Mouse (Mus musculus) liver, embryonic 16.5 days (tissue): ENCODE measurements at regions not wholly inside any gene's neighbourhood (a gene's known extent, or its start where the extent isn't known, plus 50 kb on each side); places are given as distances from the start of the nearest gene placed in this dataset.

ENCODE experiments used
- ATAC-seq: fragments of 200-750 bp; cut with Nextera tagmentation; 2 replicates; pipeline ENCODE4 v1.8.0; 2017; ENCODE audit warnings: low read depth, mild to moderate bottlenecking, moderate number of reproducible peaks, moderate library complexity
- H3K27ac ChIP-seq: fragments of 300-500 bp; sonication (generic); 2 replicates; pipeline ENCODE4 v1.5.1; 2014; ENCODE audit warnings: mild to moderate bottlenecking, low read length
- H3K27me3 ChIP-seq: fragments of 300-500 bp; sonication (generic); 2 replicates; pipeline ENCODE4 v1.6.1; 2014; ENCODE audit warnings: low read depth, low read length, mixed read lengths; ENCODE audit not compliant: control insufficient read depth, insufficient read depth
- H3K36me3 ChIP-seq: fragments of 300-500 bp; sonication (generic); 2 replicates; pipeline ENCODE4 v1.6.1; 2014; ENCODE audit warnings: mild to moderate bottlenecking; ENCODE audit not compliant: control insufficient read depth, insufficient read depth
- H3K4me1 ChIP-seq: fragments of 300-500 bp; sonication (generic); 2 replicates; pipeline ENCODE4 v1.6.1; 2014; ENCODE audit warnings: low read depth, low read length, mixed read lengths; ENCODE audit not compliant: control insufficient read depth
- H3K4me2 ChIP-seq: fragments of 300-500 bp; sonication (generic); 2 replicates; pipeline ENCODE4 v1.6.1; 2014; ENCODE audit warnings: low read depth, low read length, mixed read lengths
- H3K4me3 ChIP-seq: fragments of 300-500 bp; sonication (generic); 2 replicates; pipeline ENCODE4 v1.5.1; 2014; ENCODE audit warnings: low read depth, mild to moderate bottlenecking, low read length
- H3K9ac ChIP-seq: fragments of 300-500 bp; sonication (generic); 2 replicates; pipeline ENCODE4 v1.6.1; 2014; ENCODE audit warnings: low read depth, low read length
- H3K9me3 ChIP-seq: fragments of 300-500 bp; sonication (generic); replicated peaks from 2 replicates; pipeline ENCODE4 v1.6.1; 2016; ENCODE audit warnings: low read length; ENCODE audit not compliant: control insufficient read depth
- WGBS: fragments of 180-500 bp; shearing (Covaris S2); extraction: QIAGEN DNeasy Blood & Tissue Kit; methylation state at CpG from one replicate; pipeline ENCODE4 v1.1.7; 2014; ENCODE audit not compliant: insufficient replicate concordance; 5-methylcytosine and 5-hydroxymethylcytosine counted together

DNA sequence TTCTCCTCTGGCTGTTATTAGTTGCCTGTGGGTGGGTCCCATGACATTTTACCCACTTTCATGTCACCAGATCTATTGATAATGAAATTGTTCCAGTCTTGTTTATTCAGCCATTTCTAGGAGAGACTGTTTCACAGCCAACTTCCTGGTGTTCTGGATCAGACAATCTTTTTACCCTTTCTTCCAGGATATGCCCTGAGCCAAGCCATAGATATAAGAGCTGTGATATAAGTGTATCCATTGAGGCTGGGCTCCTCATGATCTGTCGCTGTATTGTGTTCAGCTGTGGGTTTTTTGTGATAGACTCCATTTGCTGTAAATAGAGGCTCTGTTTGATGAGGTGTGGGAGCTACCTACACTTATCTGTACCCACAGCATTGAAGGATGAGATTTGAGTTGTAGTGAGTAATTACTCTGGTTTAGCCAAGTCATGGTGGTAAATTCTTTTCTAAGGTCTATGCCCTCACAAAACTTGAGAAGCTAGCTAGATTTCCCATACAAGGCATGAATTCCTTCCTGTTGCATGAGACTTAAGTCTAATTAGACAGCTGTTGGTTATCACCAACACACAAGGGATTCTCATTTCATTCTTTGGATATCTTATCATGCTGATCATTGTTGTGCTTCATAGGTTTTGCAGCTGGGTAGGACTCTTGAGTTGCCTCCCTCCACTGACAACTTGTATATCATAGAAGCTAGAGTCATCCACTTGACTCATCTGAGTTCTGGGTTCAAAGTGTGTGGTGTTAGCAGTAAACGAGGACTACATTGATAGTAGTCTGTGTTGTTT lies 203.9 kb upstream of the Ptger4 start:
- no peak for ATAC-seq
- H3K36me3 ChIP-seq = no peaks in the 10 kb centered on the region
- WGBS = 70% methylated on average over 2 of the region's 2 CpGs
- H3K27me3 ChIP-seq = no peaks in the 10 kb centered on the region
- no peaks in the 10 kb centered on the region for H3K4me1 ChIP-seq
- no peak overlapping the region for H3K27ac ChIP-seq
- no peak overlapping the region for H3K4me2 ChIP-seq
- no peak overlapping the region for H3K4me3 ChIP-seq
- H3K9ac ChIP-seq = no peak overlapping the region
- no peaks in the 10 kb centered on the region for H3K9me3 ChIP-seq

DNA sequence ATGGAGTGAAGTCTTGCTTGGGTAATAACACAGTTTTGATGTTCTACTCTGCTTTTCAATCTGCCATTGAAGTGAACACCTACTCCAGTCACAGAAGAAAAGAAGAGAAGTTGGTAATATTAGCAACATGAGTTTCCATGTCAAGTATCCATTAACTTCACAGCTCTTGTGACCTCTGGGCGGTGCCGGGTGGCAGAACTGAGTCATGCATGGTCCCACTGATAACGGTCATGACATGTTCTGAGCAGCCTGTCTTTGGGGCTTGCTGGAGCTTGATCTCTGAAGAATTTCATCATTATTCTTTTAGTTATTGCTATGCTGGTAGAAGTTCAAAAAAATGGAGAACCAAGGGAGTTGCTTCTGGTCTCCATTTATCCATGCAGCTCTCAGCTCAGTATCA lies 215.1 kb upstream of the Ptger4 start:
- no peak overlapping the region for H3K9ac ChIP-seq
- peak overlapping the region; percentile 27; the same call in 1 of the 2 replicates for H3K4me2 ChIP-seq
- no peaks in the 10 kb centered on the region for H3K36me3 ChIP-seq
- ATAC-seq = peak; percentile 97
- H3K27ac ChIP-seq = peak overlapping the region; percentile 31; the same call in 1 of the 2 replicates
- H3K4me3 ChIP-seq = no peak overlapping the region
- H3K27me3 ChIP-seq = no peaks in the 10 kb centered on the region
- peaks cover 3% of the 10 kb centered on the region; the same call in 1 of the 2 replicates for H3K4me1 ChIP-seq
- WGBS = 50% methylated on average over 3 of the region's 3 CpGs
- no peaks in the 10 kb centered on the region for H3K9me3 ChIP-seq

DNA sequence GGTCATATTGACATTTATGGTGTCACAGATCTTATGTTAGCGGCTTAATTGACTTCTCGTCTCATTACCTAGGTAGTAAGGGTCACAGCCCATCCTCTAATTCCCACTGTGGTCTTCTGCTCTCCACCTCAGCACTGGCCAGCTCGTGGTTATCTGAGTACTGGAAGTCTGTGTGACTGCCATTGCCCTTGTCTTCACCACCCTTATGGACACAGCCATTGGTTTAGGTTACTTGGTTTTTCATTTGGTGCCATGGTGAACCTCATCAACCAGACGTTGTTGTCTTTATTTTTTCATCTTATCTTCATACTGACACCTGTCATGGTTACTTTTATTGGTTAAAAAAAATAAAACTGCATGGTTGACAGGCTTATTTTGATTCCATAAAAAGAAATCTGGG lies 215.6 kb upstream of the Ptger4 start:
- peak overlapping the region; percentile 27; the same call in 1 of the 2 replicates for H3K4me2 ChIP-seq
- no peaks in the 10 kb centered on the region for H3K36me3 ChIP-seq
- H3K9ac ChIP-seq = no peak overlapping the region
- no peak overlapping the region for H3K4me3 ChIP-seq
- ATAC-seq = peak; percentile 78
- H3K9me3 ChIP-seq = no peaks in the 10 kb centered on the region
- H3K4me1 ChIP-seq = peaks cover 3% of the 10 kb centered on the region; the same call in 1 of the 2 replicates
- peak overlapping the region; percentile 31; the same call in 1 of the 2 replicates for H3K27ac ChIP-seq
- WGBS = 59% methylated on average over 4 of the region's 4 CpGs
- no peaks in the 10 kb centered on the region for H3K27me3 ChIP-seq

DNA sequence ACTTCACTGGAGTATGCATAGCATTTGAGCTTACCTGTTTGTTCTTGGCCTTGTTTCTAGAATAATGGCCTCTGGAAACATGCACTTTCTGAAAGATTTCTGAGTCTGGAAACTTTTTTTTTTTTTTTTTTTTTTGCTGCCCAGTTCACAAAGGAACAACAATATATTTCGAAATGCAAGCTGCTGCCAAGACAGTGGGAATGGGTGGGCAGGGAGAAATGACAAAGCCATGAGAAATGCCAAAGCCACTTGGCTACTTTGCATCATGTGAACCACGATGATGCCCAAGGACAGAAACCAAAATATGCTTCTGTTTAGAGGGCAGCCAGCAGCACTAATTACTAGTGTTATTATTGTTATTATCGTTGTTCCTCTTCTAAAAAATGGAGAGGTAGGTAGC lies 218.7 kb upstream of the Ptger4 start:
- WGBS = 56% methylated on average over 3 of the region's 3 CpGs
- ATAC-seq = no peak

DNA sequence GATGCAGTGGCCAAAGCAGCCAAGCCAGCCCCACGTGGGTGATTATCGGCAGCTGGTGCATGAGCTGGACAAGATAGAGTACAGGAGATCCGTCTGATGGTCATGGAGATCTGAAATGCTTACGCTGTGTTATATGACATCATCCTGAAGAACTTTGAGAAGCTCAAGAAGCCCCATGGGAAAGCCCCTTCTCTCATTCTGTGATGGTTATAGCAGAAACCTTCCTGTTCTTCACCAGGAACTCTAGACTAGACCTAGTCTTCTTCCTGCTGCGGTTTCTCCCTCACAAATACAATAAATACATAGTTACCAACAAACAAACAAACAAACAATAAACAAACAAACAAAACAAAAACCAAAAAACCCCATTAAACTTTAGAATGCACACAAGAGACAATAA lies 220.7 kb upstream of the Ptger4 start:
- Histone ChIP-seq H3K4me3 (no peak overlapping the region), H3K4me1 (no peaks in the 10 kb centered on the region; the same call in 1 of the 2 replicates), H3K9me3 (no peaks in the 10 kb centered on the region), H3K36me3 (no peaks in the 10 kb centered on the region), H3K4me2 (no peak overlapping the region), H3K9ac (no peak overlapping the region), H3K27ac (no peak overlapping the region), H3K27me3 (no peaks in the 10 kb centered on the region)
- WGBS = 66% methylated on average over 5 of the region's 5 CpGs
- ATAC-seq = no peak

More for the DNA sequence above, 218.7 kb upstream of the Ptger4 start:
- no peak overlapping the region for H3K4me3 ChIP-seq
- H3K9me3 ChIP-seq = no peaks in the 10 kb centered on the region
- H3K9ac ChIP-seq = no peak overlapping the region
- no peak overlapping the region for H3K27ac ChIP-seq
- peaks cover 3% of the 10 kb centered on the region; the same call in 1 of the 2 replicates for H3K4me1 ChIP-seq
- no peak overlapping the region for H3K4me2 ChIP-seq
- no peaks in the 10 kb centered on the region for H3K36me3 ChIP-seq
- no peaks in the 10 kb centered on the region for H3K27me3 ChIP-seq

- no peak overlapping the region for H3K4me2 ChIP-seq
- no peak overlapping the region for H3K27ac ChIP-seq
- WGBS = 58% methylated on average over 3 of the region's 3 CpGs
- H3K9me3 ChIP-seq = no peaks in the 10 kb centered on the region
- H3K27me3 ChIP-seq = no peaks in the 10 kb centered on the region
- no peak for ATAC-seq
- H3K9ac ChIP-seq = no peak overlapping the region
- no peak overlapping the region for H3K4me3 ChIP-seq
- no peaks in the 10 kb centered on the region for H3K36me3 ChIP-seq
- no peaks in the 10 kb centered on the region for H3K4me1 ChIP-seq
These were observed 224.6 kb upstream of the Ptger4 start for GRCm38 (mm10) chr15:5468535-5469073.

- H3K4me3 ChIP-seq = no peak overlapping the region
- H3K9me3 ChIP-seq = no peaks in the 10 kb centered on the region
- no peak for ATAC-seq
- no peaks in the 10 kb centered on the region for H3K36me3 ChIP-seq
- H3K4me1 ChIP-seq = no peaks in the 10 kb centered on the region
- H3K9ac ChIP-seq = no peak overlapping the region
- H3K27ac ChIP-seq = no peak overlapping the region
- no peaks in the 10 kb centered on the region for H3K27me3 ChIP-seq
- no peak overlapping the region for H3K4me2 ChIP-seq
- WGBS = 4% methylated on average over 1 of the region's 1 CpGs
These were observed 231.5 kb upstream of the Ptger4 start for GRCm38 (mm10) chr15:5475389-5475995.

DNA sequence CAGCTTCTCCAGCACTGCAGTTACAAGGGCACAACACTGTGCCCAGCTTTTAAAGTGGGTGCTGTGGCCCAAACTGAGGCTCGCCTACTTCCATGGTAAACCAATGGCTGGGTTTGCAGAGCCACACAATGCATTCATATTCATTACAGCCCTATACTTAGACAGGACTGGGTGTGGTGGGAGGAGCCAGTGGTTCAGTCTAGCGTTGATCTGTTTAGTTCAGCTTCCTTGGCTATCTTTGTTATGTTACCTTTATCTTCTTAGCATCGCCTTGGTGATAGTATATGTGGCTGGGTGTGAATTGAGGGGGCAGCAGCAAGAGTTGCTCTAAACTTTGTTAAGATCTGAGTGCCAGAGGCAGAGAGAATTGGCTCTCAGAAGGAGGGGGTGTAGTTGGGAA lies 249.3 kb upstream of the Ptger4 start:
- H3K4me3 ChIP-seq = no peak overlapping the region
- no peaks in the 10 kb centered on the region for H3K9me3 ChIP-seq
- 29% methylated on average over 3 of the region's 3 CpGs for WGBS
- H3K4me1 ChIP-seq = no peaks in the 10 kb centered on the region
- H3K9ac ChIP-seq = no peak overlapping the region
- no peaks in the 10 kb centered on the region for H3K27me3 ChIP-seq
- H3K36me3 ChIP-seq = no peaks in the 10 kb centered on the region
- H3K4me2 ChIP-seq = no peak overlapping the region
- H3K27ac ChIP-seq = no peak overlapping the region
- ATAC-seq = no peak
